Mouse (Mus musculus): ENCODE measurements around the gene Gpr35.
"Not testable (repeated sequence)": the region's sequence is repeated elsewhere in the genome, so short reads cannot be mapped to it uniquely, and the experiment has no call there.

DNA sequence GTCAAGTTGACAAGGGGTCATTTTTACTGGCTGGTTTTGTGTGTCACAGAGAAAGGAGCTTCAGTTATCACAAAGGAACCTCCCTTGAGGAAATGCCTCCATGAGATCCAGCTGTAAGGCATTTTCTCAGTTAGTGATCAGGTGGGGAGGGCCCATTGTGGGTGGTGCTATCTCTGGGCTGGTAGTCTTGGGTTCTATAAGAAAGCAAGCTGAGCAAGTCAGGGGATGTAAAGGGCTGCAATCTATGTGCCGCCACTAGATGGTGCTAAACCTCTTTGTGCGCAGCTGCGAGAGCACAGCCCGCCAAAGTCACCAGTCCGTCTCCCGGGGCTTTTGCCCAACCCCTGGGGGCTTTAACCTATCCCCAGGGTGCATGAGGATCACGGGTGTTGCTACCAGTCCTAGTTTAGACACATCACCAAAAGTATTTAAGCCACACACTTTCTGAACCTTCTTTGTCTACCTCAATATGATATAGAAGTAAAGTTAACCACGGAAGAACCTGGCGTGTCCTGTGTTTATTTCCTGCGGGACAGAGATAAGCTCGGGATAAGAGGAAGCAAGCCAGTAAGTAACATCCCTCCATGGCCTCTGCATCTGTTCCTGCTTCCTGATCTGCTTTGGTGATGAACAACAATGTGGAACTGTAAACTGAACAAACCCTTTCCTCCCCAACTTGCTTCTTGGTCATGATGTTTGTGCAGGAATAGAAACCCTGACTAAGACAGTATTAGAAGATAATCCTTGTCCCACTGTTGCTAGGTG, 6.1 kb downstream of the Gpr35 start:
- TF ChIP-seq CTCF (IDR thresholded peaks at IDR 0.05; ENCODE audit: borderline replicate concordance, insufficient read depth, low read length); POLR2A (IDR thresholded peaks at IDR 0.05; ENCODE audit: low read depth, low read length): not testable (repeated sequence)
